Mouse (Mus musculus): ENCODE data around the gene Mrpl33.

DNA sequence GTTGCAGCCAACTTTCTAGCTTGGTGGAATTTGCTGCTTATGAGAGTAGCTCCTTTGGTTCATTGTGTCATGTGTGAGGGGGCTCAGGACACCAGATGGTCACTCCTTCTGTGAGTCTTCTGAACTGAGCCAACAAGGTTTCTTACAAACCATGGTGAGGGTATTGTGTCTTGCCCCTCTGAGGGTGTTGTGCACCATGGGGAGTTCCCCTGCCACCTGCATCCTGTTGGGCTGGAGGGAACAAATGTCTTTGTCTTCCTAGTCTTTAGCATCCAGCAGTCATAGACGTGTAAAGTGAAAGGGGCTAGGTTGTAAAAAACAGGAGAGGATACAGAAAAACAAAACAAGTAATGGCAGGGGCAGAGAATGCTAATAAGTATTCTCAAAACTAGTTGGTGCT is 37.3 kb upstream of the Mrpl33 start:
- no peak for TF ChIP-seq CTCF (IDR thresholded peaks at IDR 0.05)
- TF ChIP-seq EP300 (IDR thresholded peaks at IDR 0.05): no peak

All from lung, postnatal 0 days (tissue).